Mouse (Mus musculus) cerebellum, postnatal 14 days (tissue): Measurements from ENCODE around the gene Pwp1.
A peak's percentile ranks its signal among the peaks of the same experiment; 100 is the strongest.
"Not testable (repeated sequence)": the region's sequence is repeated elsewhere in the genome, so short reads cannot be mapped to it uniquely, and the experiment has no call there.

Source experiments
- DNase-seq, 2 experiments: peaks; one replicate each; pipeline ENCODE4 v3.0.0; 2021; ENCODE audit warnings: mixed read lengths in 2 of 2

Gene Pwp1

DNA sequence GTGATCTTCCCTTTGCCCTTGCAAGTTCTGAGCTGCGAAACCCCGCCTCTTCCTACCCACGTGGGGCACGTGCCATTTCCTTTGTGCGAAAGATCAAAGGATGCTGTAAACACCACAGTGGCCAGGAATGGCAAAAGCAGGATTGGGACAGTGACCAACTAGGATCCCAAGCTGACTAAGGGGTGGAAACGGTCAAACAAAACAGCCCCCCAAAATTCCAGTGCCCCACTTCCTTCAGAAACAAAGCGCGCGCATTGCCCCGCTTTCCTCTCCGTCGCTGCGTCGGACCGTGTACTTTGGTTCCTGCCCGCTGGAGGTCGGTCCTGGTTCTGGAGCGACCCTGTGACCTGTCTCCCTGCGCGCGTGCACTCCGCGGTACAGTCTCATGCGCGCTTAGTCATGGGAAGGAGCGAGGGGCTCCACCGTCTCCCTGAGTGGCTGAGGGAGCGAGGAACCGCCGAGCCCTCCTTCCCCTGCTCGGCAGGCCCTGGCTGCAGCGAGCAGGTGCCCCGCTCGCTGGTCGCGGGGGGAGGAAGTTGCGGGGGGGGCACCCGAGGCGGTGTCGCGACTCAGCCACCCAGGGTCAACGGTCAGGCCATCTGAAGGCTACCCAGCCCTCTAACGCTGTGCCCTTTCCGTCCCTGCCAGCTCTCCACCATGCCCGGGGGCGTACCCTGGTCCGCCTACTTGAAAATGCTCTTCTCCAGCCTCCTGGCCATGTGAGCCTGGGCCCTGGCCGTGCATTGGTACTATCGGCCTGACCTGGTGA, at the start of gene Pwp1:
Gene Pwp1 (plus strand): TSS at position 410 of the 769 bp plus-strand sequence.
- peak; percentile 53 to 63 for DNase-seq

DNA sequence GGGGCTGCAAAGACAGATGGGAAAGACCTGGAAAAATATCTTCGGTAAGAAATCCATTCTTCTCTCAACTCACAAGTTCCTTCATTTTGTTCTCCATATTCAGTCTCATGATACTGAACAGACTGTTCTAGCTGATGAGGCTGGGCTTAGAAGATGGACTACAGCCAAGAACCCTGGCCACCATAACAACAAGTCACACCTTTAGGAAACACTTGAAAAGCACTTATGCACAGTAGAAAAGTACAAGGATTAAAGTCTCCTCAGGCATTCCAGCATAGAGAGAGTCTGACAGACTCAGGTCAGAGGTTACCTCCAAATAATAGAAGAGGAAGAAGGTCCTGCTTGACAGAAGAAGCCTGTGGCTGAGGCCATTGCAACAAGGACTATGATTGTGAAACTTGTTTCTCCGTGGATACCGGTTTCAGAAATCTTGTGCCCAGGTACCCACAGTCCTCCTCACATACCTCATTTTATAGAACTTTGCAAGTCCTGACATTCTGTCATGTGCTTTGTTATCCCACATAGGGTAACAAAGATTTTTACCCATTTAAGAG, 7.1 kb upstream of the Pwp1 start:
- not testable (repeated sequence) for DNase-seq

DNA sequence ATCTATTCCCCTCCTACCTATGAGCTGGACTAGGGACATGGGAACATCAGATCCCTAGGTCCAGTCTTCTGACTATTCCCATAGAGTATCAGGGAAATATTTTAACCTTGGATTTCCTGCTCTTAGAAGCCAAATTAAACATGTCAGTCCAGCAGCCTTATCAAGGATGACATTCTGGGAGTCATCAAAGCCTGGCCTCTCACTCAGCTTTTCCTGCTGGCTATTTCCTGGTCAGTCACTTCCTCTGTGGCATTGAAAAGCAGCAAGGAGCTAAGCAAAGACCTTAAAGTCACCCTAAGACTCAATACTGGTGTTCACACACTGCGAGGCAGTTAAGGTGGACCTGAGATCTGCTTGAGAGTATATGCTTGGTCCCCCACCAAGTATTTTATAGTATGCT, 5.5 kb upstream of the Pwp1 start:
- not testable (repeated sequence) for DNase-seq

DNA sequence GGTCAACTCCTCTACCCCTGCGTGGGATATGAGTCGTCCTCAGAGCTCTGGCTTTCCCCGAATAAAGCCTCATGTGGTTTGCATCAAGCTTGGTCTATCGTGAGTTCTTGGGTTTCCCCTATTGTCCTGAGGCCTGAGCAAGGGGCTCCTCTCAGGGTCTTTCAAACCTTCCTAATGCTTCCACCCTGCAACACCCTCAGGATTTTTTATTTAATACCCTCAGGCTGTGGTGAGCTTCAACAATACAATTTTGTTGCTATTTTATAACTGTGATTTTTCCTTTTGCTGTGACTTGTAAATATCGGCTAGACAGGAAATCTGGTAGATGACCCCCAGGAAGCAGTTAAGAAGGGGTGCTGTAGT, 591 bp upstream of the Pwp1 start:
- not testable (repeated sequence) for DNase-seq

DNA sequence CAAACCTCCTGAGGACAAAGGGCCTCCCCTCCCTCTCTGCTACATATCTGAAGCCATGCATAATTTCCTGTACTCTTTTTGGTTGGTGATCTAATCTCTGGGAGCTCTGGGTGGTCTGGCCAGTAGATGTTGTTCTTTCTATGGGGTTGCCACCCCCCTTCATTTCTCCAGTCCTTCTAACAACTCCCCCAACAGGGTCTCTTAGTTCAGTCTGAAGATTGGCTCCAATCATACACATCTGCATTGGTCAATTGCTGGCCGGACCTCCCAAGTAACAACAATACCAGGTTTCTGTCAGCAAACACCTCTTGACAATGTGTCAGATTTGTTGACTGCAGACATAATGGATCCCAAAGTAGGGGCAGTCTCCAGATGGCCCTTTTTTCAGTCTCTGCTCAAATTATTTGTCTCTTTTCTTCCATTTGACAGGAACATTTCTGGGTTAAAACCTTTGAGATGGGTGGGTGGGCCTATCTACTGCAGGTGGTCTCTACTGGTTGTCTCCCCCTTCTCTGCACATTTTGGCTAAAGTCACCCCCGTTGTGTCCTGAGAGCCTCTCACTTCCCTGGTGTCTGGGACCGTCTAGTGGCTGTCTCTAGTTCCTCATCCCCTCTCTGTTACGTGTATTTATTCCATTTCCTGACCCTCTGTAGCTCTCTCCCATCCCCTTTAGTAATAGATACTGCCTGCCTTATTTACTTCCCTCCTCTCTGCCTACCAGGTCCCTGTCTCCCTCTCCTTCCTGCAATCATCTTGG, 17.0 kb downstream of the Pwp1 start:
- DNase-seq: no peak

DNA sequence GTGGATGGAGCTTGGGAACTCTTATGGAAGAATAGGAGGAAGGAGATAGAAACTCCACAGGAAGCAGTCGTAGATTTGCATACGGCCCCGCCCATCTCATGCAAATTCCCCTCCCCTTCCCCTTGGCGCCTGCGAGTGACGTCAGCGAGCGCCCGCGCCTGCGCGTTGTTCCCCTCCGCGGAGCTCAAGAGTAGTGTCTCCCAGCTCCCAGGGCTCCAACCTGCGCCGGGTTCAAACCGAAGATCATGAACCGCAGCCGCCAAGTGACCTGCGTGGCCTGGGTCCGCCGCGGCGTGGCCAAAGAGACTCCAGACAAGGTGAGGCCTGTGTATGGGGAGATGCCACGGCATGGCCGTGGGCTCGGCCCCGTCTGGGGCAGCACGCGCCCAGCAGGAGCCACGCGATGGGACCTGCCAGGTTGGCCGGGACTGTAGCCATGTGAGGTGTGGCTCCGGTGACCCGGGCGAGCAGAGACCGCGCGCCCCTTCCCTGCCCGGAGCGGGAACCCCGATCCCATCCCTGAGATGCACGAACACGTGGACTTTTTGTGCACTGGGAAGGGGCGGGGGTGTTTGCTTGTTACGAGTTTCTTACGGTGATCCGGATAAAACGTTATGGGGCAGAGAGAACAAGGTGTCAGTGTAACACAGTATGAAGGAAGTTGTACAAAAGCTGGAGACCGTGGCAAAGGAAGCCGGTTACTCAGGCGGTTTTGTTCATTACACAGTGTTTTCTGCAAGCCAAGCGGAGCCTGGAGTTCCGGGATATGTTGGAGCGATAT, 42.6 kb downstream of the Pwp1 start:
- DNase-seq: peak; percentile 95

DNA sequence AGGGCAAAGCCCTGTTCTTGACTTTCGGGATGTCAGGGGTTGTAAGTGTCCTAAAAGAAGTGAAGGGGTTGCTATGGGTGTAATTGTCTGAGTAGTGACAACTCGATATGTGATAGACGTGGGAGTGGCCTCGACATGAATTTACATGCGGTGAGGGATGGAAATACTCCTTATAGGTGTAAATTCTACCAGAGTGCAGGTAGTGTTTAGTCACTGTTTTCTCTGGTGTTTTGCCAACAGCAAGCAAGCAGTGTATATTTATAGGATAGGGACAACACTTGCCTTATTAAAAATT, 43.1 kb downstream of the Pwp1 start:
- no peak for DNase-seq

DNA sequence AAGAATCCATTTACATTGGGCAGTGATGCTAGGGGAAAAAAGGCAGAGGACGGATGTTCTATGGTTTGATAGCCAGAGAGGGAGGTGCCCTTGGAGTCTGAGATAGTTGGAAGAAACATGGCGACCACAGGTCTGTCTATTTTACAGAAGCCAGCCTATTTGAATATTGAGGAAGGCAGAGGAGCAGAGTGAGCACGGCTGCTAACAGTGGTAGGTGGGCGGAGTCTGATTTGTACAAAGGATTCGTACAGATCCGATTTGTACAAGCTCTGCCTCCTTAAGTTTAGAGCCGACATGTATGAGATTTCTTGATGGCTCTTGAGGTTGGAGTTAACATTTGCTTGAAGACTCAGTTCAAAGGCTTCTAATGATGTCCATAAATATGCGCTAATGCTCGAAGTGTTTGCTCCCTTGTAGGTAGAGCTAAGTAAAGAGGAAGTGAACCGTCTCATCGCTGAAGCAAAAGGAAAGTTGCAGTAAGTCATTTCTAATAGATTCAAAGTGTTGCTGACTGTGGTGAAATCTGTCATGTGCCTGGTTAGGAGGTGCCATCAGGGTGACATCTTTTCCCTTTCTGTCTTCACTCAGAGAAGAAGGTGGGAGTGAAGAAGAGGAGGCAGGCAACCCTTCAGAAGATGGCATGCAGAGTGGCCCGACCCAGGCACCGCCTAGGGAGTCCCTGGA, 44.7 kb downstream of the Pwp1 start:
- no peak for DNase-seq

DNA sequence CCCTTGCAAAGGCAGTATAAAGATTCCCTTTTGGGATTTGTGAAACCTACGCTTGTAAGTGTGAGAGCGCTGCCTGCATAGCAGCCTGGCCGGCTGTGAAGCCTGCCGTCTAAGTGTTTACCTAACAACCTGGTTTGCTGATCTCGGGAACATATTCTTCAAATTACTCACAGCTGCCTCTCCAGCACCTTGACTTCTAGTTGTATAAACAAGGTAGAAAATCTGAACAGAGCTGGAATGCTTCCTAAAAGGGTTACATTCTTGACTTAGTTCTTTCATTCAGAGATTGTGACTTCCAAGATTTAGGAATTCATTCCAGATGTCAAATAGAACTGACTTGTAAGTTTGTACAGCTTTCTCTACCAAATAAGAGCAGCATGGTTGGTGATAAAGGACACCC, 46.5 kb downstream of the Pwp1 start:
- DNase-seq: no peak

DNA sequence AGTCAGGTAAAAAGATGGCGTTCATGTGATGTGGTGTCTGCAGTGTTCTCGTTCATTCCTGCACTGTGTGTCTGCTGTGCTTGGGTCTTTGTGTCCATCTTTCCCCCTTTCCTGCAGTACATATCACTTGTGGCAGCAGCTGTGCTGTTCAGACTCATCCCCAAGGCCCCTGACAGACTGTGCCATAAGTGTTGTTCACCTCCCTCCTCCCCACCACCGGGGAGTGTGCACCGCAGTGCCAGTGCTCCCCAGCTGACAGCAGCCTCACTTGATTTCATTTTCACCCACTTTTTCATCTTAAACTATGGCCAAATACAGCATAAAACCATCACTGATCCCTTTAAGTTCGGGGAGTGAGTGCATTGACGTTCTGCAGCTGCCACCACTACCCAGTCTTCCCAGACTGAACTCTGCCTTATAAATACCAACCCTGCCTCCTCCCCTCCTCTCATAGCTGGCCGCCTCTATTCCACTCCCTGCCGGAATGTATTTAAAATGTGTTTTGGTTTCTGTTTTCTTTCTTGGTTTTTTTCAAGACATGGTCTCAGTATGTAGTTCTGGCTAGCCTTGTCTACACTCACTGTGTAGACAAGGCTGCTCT, 50.7 kb downstream of the Pwp1 start:
- DNase-seq: no peak

DNA sequence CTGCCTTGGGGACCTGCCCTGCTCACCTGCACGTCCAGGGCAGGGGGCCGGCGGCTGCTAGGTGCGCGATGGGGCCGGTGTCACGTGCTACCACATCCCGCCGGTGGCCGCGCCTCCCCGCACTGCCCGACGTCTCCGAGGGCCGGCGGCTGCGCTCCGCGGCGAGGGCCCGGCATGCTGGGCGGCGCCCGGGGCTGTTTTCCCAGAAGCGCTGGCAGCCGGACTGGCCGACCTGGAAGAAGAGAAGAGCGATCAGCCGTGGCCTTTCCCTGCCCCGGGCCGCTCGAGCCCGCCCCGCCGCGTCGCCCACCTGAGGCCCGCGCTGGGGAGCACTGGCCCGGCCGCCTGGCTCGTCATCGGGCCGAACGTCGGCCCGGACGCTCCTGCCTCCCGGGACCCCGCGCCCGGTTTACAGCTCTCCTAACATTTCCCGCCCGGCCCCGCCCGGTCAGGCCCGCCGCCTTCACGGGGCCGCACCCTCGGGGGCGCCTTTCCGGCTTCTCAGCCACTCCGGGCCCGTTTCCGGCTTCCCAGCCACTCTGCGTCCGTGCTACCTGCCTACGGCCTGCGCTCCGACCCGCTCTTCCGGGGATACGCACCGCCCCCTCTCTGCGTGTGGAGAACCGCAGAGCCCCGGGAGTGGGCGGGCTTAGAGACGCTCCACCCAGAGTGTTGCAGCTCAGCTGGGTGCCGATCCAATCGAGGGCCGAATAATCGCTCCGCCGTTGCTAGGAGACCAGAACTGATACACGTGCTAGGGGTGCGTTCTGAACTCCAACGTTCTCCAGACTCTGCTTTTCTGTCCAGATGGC, 87.4 kb downstream of the Pwp1 start, which contains the start of gene Prdm4:
Gene Prdm4 (minus strand): TSS at position 645 of the 812 bp plus-strand sequence.
- peak; percentile 97 to 98 for DNase-seq

DNA sequence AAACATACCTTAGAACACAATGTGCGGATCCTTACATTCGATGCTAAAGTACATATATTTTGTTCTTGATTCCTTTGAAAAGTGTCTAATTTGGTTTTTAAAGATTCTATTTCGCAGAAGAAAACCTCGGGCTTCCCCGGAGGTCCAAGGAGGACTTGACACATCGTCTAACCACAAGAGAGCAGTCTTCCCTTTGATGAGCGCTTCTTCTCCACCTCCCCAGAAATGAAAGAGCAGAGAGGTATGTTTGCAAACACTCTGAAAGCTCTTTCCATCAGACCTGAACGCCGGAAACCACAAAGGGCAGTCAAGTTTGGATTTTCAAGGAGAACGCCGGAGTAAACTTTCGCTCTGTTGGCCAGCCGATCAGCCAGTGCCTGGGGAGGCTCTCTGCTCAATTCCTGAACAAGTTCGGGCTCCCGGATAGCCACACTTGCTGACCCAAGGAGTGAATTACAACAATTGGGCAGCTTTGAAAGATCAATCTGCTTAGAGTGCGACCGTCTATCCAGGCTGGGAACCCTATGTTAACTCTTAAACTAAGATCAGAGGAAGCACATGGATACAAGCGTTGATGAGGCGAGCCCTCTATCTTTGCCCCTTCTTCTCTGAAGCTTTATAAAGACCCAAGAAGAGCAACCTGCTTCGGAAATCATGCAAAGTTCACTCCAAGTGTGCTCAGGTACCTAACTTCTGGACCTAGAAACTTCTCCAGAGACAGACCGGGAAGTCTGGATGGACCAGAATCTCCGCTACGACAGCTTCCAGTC, 98.6 kb downstream of the Pwp1 start, which contains the start of gene Ascl4:
Gene Ascl4 (plus strand): TSS at position 6 of the 770 bp plus-strand sequence.
- DNase-seq: peak; percentile 18 to 20

DNA sequence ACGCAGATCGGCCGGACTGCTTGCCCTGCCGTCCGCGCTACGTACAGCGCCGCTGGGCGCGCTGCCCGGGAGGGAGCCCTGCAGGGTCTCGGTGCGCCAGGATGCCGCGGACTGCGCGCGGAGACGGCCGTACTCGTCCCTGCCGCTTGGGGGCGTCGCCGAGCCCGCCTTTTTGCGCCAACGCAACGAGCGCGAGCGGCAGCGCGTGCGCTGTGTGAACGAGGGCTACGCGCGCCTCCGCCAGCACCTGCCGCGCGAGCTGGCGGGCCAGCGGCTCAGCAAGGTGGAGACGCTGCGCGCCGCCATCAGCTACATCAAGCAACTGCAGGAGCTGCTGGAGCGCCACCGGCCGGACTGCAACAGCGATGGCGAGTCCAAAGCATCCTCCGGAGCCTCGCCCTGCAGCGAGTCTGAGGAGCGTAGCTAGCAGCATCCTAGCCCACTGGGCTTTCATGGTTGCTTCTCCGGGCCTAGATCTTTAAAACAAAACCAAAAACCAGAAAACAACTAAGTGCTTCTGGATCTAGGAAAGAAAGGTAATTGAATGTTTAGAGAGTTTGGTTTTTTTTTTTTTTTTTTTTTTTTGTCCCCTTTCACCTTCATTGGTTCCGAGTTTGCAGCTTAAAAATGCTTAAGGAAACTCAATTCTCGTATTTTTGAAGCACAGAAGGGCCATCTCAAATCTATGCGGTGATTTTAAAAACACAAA, 99.4 kb downstream of the Pwp1 start:
- peak; percentile 89 to 91 for DNase-seq

DNA sequence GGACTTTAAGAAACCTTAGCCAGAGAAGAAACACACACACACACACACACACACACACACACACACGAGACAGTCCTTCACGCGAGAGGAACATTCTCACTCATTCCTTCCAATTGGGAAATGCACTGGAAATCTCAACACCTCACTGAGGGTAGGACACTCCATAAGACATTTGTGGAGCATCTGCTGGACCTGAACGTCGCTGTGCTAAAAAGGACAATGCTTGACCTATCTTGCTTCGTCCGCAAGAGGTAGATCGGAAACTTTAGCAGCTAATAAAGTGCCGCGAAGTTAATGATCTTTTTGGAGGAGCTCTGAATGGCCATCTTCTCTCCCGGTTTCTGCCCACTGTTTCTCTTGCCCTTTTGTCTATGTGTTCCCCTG, 99.9 kb downstream of the Pwp1 start:
- peak; percentile 37 to 43 for DNase-seq

DNA sequence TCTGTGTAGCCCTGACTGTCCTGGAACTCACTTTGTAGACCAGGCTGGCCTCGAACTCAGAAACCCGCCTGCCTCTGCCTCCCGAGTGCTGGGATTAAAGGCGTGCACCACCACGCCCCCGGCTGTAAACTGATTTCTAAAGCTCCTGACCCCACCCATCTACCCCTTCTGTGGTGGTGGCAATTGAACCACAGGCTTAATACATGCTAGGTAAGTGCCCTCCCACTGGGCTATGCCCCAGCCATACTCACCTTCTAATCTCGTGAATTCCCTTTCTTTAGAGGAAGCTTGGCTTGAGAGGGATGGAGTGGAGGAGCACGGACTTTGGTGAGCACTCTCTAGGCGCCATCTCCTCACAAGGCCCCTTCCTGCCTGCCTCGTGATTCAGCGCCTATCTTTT, 100.7 kb downstream of the Pwp1 start:
- no peak for DNase-seq

DNA sequence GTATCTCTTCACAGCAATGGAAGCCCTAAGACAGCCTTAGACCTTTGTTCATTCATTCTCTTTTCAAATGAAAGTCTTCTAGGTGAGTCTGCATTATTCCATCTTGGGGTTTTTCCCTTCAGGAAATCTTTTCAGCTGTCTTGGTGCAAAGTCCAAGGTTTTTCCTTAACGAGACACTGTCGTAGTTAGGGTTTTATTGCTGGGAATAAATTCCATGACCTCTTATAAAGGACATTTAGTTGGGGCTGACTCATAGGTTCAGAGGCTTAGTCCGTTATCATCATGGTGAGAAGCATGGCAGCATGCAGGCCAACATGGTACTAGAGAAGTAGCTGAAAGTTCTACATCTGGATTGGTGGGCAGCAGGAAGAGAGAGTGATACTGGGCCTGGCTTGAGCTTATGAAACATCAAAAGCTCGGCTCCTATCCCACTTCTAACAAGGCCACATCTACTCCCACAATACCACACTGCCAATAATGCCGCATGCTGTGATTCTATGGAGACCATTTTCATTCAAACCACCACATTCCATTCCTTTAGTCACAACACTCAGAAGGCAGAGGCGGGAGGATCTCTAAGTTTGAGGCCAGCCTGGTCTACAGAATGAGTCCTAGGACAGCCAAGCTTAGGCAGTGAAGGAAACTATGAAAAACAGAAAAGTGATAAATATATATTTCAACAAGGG, 107.1 kb downstream of the Pwp1 start:
- DNase-seq: no peak
